Mouse (Mus musculus) limb, embryonic 13.5 days (tissue): ENCODE measurements around the gene Gm38392. TPM values are rescaled to one million over a fixed set of nuclear protein-coding genes. Genes with fewer than 3 reads are reported as not detected.
"Not testable (repeated sequence)": the region's sequence is repeated elsewhere in the genome, so short reads cannot be mapped to it uniquely, and the experiment has no call there.

Experiments used
- ATAC-seq: fragments of 200-750 bp; cut with Nextera tagmentation; 2 replicates; pipeline ENCODE4 v1.8.0; 2017; ENCODE audit warnings: low read depth, moderate number of reproducible peaks, moderate TSS enrichment; ENCODE audit not compliant: low FRiP score
- H3K27ac ChIP-seq: fragments of 300-500 bp; sonication (generic); 2 replicates; pipeline ENCODE4 v1.5.1; 2015; ENCODE audit warnings: inconsistent platforms, mild to moderate bottlenecking, moderate library complexity
- H3K27me3 ChIP-seq: fragments of 300-500 bp; sonication (generic); 2 replicates; pipeline ENCODE4 v1.6.1; 2015; ENCODE audit warnings: mild to moderate bottlenecking, inconsistent platforms
- H3K36me3 ChIP-seq: fragments of 300-500 bp; sonication (generic); 2 replicates; pipeline ENCODE4 v1.6.1; 2015; ENCODE audit warnings: inconsistent platforms, mild to moderate bottlenecking, moderate library complexity
- H3K4me1 ChIP-seq: fragments of 300-500 bp; sonication (generic); 2 replicates; pipeline ENCODE4 v1.6.1; 2015; ENCODE audit warnings: inconsistent platforms
- H3K4me2 ChIP-seq: fragments of 300-500 bp; sonication (generic); replicated peaks from 2 replicates; pipeline ENCODE4 v1.6.1; 2015; ENCODE audit warnings: inconsistent platforms, mild to moderate bottlenecking, moderate library complexity
- H3K4me3 ChIP-seq: fragments of 300-500 bp; sonication (generic); 2 replicates; pipeline ENCODE4 v1.5.1; 2015; ENCODE audit warnings: moderate library complexity, mild to moderate bottlenecking, inconsistent platforms
- H3K9ac ChIP-seq: fragments of 300-500 bp; sonication (generic); 2 replicates; pipeline ENCODE4 v1.6.1; 2015; ENCODE audit warnings: mild to moderate bottlenecking, inconsistent platforms
- H3K9me3 ChIP-seq: fragments of 300-500 bp; sonication (generic); 2 replicates; pipeline ENCODE4 v1.6.1; 2016; ENCODE audit warnings: inconsistent platforms
- WGBS: fragments of 180-500 bp; shearing (Covaris S2); methylation state at CpG from one replicate; pipeline ENCODE4 v1.1.7; 2015; 5-methylcytosine and 5-hydroxymethylcytosine counted together
- polyA plus RNA-seq: library from polyadenylated mRNA; unstranded; fragments of >200 nt; fragmentation: Nextera tagmentation; extraction: Ambion mirVana; gene quantifications from 2 replicates; pipeline ENCODE4 v1.2.1, GENCODE M21; 2015

Gene Gm38392
- polyA plus RNA-seq, 1 experiment from 2014 or later, result 1.0 TPM

- Histone ChIP-seq H3K4me2 (no peak overlapping the region), H3K4me1 (no peaks in the 10 kb centered on the region), H3K27me3 (no peaks in the 10 kb centered on the region), H3K27ac (no peak overlapping the region), H3K9ac (no peak overlapping the region), H3K36me3 (no peaks in the 10 kb centered on the region), H3K4me3 (no peak overlapping the region), H3K9me3 (no peaks in the 10 kb centered on the region)
- ATAC-seq, result no peak
- 89% methylated on average over 4 of the region's 4 CpGs for WGBS
Measured at GRCm38 (mm10) chr3:88274002-88274401, 13.0 kb downstream of the Gm38392 start.

DNA sequence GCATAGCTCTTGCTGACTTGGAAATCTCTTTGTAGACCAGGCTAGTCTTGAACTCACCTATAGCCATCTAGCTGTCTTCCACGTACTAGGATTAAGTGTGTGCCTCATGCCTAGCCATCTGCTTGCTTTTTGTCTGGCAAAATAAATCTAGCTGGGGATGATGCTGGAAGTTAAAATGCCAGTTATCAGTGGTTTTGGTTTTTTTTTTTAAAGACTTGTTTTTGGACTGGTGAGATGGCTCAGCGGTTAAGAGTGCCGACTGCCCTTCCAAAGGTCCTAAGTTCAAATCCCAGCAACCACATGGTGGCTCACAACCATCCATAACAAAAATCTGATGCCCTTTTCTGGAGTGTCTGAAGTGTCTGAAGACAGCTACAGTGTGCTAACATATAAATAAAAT is 15.2 kb downstream of the Gm38392 start:
- Histone ChIP-seq H3K27ac (no peak overlapping the region), H3K4me2 (no peak overlapping the region), H3K27me3 (no peaks in the 10 kb centered on the region), H3K4me3 (no peak overlapping the region), H3K4me1 (no peaks in the 10 kb centered on the region), H3K9me3 (no peaks in the 10 kb centered on the region), H3K36me3 (no peaks in the 10 kb centered on the region), H3K9ac (no peak overlapping the region)
- 92% methylated on average over 3 of the region's 3 CpGs for whole genome bisulfite sequencing
- no peak for ATAC-seq

DNA sequence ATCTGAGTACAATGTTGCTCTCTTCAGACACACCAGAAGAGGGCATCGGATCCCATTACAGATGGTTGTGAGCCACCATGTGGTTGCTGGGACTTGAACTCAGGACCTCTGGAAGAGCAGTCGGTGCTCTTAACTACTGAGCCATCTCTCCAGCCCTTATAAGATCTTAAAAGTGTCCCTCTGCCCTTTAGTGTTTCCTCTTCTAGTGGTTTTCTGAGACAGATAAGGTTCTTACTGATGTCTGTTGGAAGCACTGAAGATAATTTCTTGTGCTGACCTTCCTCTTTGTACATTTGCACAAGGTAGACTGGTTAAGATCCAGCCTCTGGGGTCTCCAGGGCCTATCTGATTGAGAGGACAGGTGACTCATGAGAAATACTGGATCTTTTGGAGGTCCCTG is 15.7 kb downstream of the Gm38392 start:
- H3K27ac ChIP-seq, H3K4me1 ChIP-seq, H3K4me3 ChIP-seq, H3K9me3 ChIP-seq, ATAC-seq, H3K9ac ChIP-seq, H3K27me3 ChIP-seq, H3K36me3 ChIP-seq, H3K4me2 ChIP-seq: not testable (repeated sequence)
- WGBS, result 84% methylated on average over 2 of the region's 2 CpGs

DNA sequence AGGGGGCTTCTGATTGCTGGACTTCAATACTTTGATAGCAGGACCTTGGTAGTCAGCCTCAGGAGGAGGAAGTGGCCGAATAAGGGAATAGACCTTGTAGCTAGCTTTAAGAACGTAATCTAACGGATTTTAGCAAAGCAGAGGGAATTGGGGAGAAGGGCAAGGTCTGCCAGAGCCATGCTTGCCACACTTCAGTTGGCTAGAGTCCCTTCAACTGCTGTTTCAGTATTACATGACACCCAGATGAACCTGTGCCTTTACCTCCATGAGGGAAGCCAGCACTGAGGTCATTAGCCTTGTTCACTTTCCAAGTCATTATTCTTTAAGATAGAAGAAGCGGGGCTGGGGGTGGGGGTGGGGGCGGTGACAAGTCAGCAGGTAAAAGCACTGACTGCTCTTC is 18.0 kb downstream of the Gm38392 start:
- WGBS, result 79% methylated on average over 5 of the region's 5 CpGs
- H3K36me3 ChIP-seq, result no peaks in the 10 kb centered on the region
- H3K27me3 ChIP-seq, result no peaks in the 10 kb centered on the region
- H3K4me2 ChIP-seq, result no peak overlapping the region
- no peaks in the 10 kb centered on the region for H3K9me3 ChIP-seq
- no peak overlapping the region for H3K4me3 ChIP-seq
- no peak for ATAC-seq
- H3K4me1 ChIP-seq, result no peaks in the 10 kb centered on the region
- no peak overlapping the region for H3K27ac ChIP-seq
- H3K9ac ChIP-seq, result no peak overlapping the region

DNA sequence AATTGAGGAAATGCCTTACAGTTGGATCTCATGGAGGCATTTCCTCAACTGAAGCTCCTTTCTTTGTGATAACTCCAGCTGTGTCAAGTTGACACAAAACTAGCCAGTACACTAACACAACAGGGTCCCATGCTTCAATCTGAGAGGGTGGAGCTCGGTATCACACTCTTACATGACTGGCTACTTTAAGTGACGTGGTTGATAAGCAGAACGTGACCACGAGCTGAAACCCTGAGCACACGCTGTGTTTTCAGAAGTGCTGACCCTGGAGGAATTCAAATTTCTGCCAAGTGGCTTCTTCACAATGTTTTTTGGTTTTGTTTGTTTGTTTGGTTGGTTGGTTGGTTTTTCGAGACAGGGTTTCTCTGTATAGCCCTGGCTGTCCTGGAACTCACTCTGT is 19.0 kb downstream of the Gm38392 start:
- not testable (repeated sequence) for H3K27me3 ChIP-seq, H3K36me3 ChIP-seq, H3K9ac ChIP-seq, ATAC-seq, H3K27ac ChIP-seq, H3K4me3 ChIP-seq, H3K4me1 ChIP-seq, H3K9me3 ChIP-seq, H3K4me2 ChIP-seq
- WGBS, result 84% methylated on average over 6 of the region's 6 CpGs

DNA sequence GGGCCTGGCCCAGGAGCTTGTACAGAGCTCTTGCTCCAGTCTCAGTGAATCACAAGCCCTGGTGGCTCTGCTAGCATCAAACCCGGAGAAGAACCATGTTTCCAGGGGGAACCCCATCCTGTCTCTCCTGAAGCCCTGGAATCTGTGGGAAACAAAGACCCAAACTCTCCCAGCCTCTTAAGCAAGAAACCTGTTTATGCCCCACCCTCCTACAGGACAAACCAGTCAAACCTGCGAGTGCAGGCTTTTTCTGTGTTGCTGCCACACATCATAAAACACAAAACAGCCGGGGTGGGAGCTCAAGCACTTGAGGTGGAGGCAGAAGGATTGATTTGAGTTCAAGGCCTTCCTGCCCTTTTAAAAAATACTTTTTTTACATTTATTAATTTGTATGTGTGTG is 24.7 kb downstream of the Gm38392 start:
- no peaks in the 10 kb centered on the region for H3K4me1 ChIP-seq
- 57% methylated on average over 3 of the region's 3 CpGs for WGBS
- H3K36me3 ChIP-seq, result no peaks in the 10 kb centered on the region
- no peak for ATAC-seq
- no peaks in the 10 kb centered on the region for H3K27me3 ChIP-seq
- no peak overlapping the region for H3K4me3 ChIP-seq
- no peak overlapping the region for H3K4me2 ChIP-seq
- H3K27ac ChIP-seq, result no peak overlapping the region
- H3K9ac ChIP-seq, result no peak overlapping the region
- H3K9me3 ChIP-seq, result no peaks in the 10 kb centered on the region

DNA sequence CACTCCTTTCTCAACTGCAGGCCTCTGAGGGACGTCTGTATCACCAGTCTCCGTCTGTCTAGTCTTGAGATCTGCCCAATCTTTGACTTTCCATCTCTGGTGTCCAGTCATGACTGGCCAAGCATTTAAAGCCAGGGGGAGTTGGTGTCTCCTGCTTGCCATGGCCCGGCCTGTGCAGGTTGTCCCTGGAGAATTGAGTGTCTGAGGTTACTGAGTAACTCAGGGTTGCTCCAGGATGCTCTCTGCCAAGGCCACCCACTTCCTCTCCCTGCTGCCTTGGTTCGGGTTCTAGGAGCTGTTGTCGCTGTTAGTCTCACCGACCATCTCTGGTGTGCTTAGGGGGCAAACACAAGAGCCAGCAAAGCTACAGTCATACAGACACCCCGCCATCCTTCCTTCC is 30.6 kb downstream of the Gm38392 start:
- Histone ChIP-seq H3K36me3 (no peaks in the 10 kb centered on the region), H3K4me3 (no peak overlapping the region), H3K27me3 (peaks cover 55% of the 10 kb centered on the region), H3K9me3 (no peaks in the 10 kb centered on the region), H3K27ac (no peak overlapping the region), H3K4me1 (peaks cover 8% of the 10 kb centered on the region; the same call in 1 of the 2 replicates), H3K9ac (no peak overlapping the region), H3K4me2 (no peak overlapping the region)
- no peak for ATAC-seq
- WGBS, result 71% methylated on average over 7 of the region's 7 CpGs

- 40% methylated on average over 6 of the region's 6 CpGs for WGBS
- no peak for ATAC-seq
- no peak overlapping the region for H3K27ac ChIP-seq
- H3K4me2 ChIP-seq, result no peak overlapping the region
- H3K27me3 ChIP-seq, result peaks cover 58% of the 10 kb centered on the region
- H3K9me3 ChIP-seq, result no peaks in the 10 kb centered on the region
- no peak overlapping the region for H3K9ac ChIP-seq
- no peaks in the 10 kb centered on the region for H3K36me3 ChIP-seq
- H3K4me3 ChIP-seq, result no peak overlapping the region
- peaks cover 8% of the 10 kb centered on the region; the same call in 1 of the 2 replicates for H3K4me1 ChIP-seq
Measured at GRCm38 (mm10) chr3:88255950-88256349, 31.1 kb downstream of the Gm38392 start.

- Histone ChIP-seq H3K27me3 (peaks cover 59% of the 10 kb centered on the region), H3K4me1 (peaks cover 8% of the 10 kb centered on the region; the same call in 1 of the 2 replicates), H3K36me3 (no peaks in the 10 kb centered on the region), H3K27ac (no peak within 1 kb of the TSS), H3K9ac (peak within 1 kb of the TSS; percentile 55), H3K4me3 (peak within 1 kb of the TSS; percentile 46), H3K9me3 (no peaks in the 10 kb centered on the region), H3K4me2 (peak within 1 kb of the TSS; percentile 70)
- ATAC-seq, result peak; percentile 15; the same call in 1 of the 2 replicates
- 3% methylated on average over 34 of the region's 34 CpGs for WGBS
Measured at GRCm38 (mm10) chr3:88254268-88254926, 32.6 kb downstream of the Gm38392 start, which contains the start of gene Rhbg. Gene Rhbg (minus strand): TSS chr3:88254709.

DNA sequence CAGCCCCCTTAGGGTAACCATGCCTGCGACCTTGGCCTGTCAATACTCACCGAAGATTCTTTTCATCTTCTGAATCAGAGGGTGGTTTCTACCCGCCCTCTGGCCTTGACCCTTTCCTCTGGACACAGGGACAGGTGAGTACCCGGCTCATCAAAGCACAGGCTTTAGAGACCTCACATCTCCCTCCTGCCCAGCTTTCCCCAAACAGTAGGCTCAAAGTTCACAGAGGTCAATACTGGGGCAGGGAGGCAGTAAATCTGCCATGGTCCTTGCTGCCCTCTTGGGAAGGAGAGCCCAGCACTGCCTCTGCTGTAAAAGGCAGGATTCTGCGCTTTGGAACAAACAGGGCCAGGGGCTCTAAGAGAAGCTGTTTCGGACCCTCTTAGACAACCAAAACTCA is 34.3 kb downstream of the Gm38392 start:
- 43% methylated on average over 6 of the region's 6 CpGs for WGBS
- ATAC-seq, result no peak
- no peak overlapping the region for H3K9ac ChIP-seq
- no peaks in the 10 kb centered on the region for H3K9me3 ChIP-seq
- H3K27me3 ChIP-seq, result peaks cover 61% of the 10 kb centered on the region
- H3K27ac ChIP-seq, result no peak overlapping the region
- no peak overlapping the region for H3K4me3 ChIP-seq
- H3K4me1 ChIP-seq, result peaks cover 8% of the 10 kb centered on the region; the same call in 1 of the 2 replicates
- no peak overlapping the region for H3K4me2 ChIP-seq
- no peaks in the 10 kb centered on the region for H3K36me3 ChIP-seq

DNA sequence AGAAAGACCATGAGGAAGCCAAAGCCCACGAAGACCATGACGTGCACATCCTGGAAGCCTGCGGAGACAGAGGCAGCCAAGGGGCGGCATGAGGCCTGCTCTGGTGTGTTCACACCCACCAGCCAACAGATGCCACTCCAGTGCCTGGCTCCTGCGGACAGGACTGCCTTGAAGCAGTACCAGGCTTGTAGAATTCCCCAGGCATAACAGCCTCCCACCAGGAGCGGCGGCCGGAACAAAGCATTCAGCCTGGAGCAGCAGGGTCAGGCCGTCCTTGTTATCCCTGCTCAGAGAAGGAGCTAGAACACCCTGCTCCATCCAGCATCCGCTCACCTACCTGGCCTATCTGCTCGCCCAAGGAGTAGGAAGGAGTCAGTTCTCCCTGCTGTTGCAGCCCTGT is 38.6 kb downstream of the Gm38392 start:
- Histone ChIP-seq H3K36me3 (no peaks in the 10 kb centered on the region), H3K9me3 (no peaks in the 10 kb centered on the region), H3K9ac (no peak overlapping the region), H3K27me3 (peaks cover 59% of the 10 kb centered on the region), H3K4me2 (no peak overlapping the region), H3K27ac (no peak overlapping the region), H3K4me3 (no peak overlapping the region), H3K4me1 (no peaks in the 10 kb centered on the region)
- ATAC-seq, result no peak
- WGBS, result 79% methylated on average over 11 of the region's 11 CpGs

- Histone ChIP-seq H3K9ac (no peak overlapping the region), H3K27ac (no peak overlapping the region), H3K4me3 (no peak overlapping the region), H3K27me3 (peaks cover 59% of the 10 kb centered on the region), H3K36me3 (no peaks in the 10 kb centered on the region), H3K9me3 (no peaks in the 10 kb centered on the region), H3K4me1 (no peaks in the 10 kb centered on the region), H3K4me2 (no peak overlapping the region)
- no peak for ATAC-seq
- 47% methylated on average over 9 of the region's 9 CpGs for WGBS
Measured at GRCm38 (mm10) chr3:88247666-88248065, 39.3 kb downstream of the Gm38392 start.

GRCm38 (mm10) chr3:88245811-88246210 is 41.2 kb downstream of the Gm38392 start:
- 19% methylated on average over 13 of the region's 13 CpGs for WGBS
- peaks cover 64% of the 10 kb centered on the region for H3K27me3 ChIP-seq
- no peak for ATAC-seq

More at GRCm38 (mm10) chr3:88245811-88246210, 41.2 kb downstream of the Gm38392 start:
- no peak overlapping the region for H3K4me2 ChIP-seq
- H3K4me3 ChIP-seq, result no peak overlapping the region
- H3K27ac ChIP-seq, result no peak overlapping the region
- no peak overlapping the region for H3K9ac ChIP-seq
- H3K9me3 ChIP-seq, result no peaks in the 10 kb centered on the region
- H3K36me3 ChIP-seq, result no peaks in the 10 kb centered on the region
- H3K4me1 ChIP-seq, result peaks cover 4% of the 10 kb centered on the region; the same call in 1 of the 2 replicates
